Mouse (Mus musculus) B cell, adult 2 months (primary cell): ENCODE measurements around the gene Cnpy1.

ENCODE experiments used
- DNase-seq, 2 experiments: peaks; one replicate each; pipeline ENCODE4 v3.0.0; 2022

Cnpy1 gene

GRCm38 (mm10) chr5:28161383-28161937 is 84.1 kb downstream of the Cnpy1 start:
- DNase-seq, result no peak

GRCm38 (mm10) chr5:28159891-28160470 is 85.6 kb downstream of the Cnpy1 start:
- no peak for DNase-seq

- no peak for DNase-seq
Measured at GRCm38 (mm10) chr5:28159072-28159458, 86.5 kb downstream of the Cnpy1 start.

- DNase-seq, result no peak
Measured at GRCm38 (mm10) chr5:28158308-28159071, 87.1 kb downstream of the Cnpy1 start.

GRCm38 (mm10) chr5:28157781-28158180 is 87.8 kb downstream of the Cnpy1 start:
- DNase-seq, result no peak

- no peak for DNase-seq
Measured at GRCm38 (mm10) chr5:28157044-28157730, 88.4 kb downstream of the Cnpy1 start.
